Mouse (Mus musculus) limb, embryonic 11.5 days (tissue): ENCODE data around the gene Fam193a. TPM values are rescaled to one million over a fixed set of nuclear protein-coding genes. Genes with fewer than 3 reads are reported as not detected.

Experiments used
- ATAC-seq: fragments of 200-750 bp; cut with Nextera tagmentation; 2 replicates; pipeline ENCODE4 v1.8.0; 2017; ENCODE audit warnings: low read depth; ENCODE audit not compliant: insufficient number of reproducible peaks, low FRiP score, low TSS enrichment
- DNase-seq: peaks from one replicate; pipeline ENCODE4 v3.0.0-alpha.2; 2015; ENCODE audit warnings: low spot score
- H3K27ac ChIP-seq: fragments of 300-500 bp; sonication (generic); replicated peaks from 2 replicates; pipeline ENCODE4 v1.5.1; 2014; ENCODE audit warnings: low read depth, mild to moderate bottlenecking, low read length
- H3K27me3 ChIP-seq: fragments of 300-500 bp; sonication (generic); 2 replicates; pipeline ENCODE4 v1.6.1; 2014; ENCODE audit warnings: mild to moderate bottlenecking, low read length, mixed read lengths; ENCODE audit not compliant: control insufficient read depth, insufficient read depth
- H3K36me3 ChIP-seq: fragments of 300-500 bp; sonication (generic); 2 replicates; pipeline ENCODE4 v1.6.1; 2014; ENCODE audit warnings: mild to moderate bottlenecking, low read length, moderate library complexity, mixed read lengths; ENCODE audit not compliant: control insufficient read depth, insufficient read depth
- H3K4me1 ChIP-seq: fragments of 300-500 bp; sonication (generic); 2 replicates; pipeline ENCODE4 v1.6.1; 2014; ENCODE audit warnings: low read length, mixed read lengths; ENCODE audit not compliant: control insufficient read depth, insufficient read depth
- H3K4me2 ChIP-seq: fragments of 300-500 bp; sonication (generic); 2 replicates; pipeline ENCODE4 v1.6.1; 2014; ENCODE audit warnings: low read depth, mild to moderate bottlenecking, moderate library complexity; ENCODE audit not compliant: severe bottlenecking
- H3K4me3 ChIP-seq: fragments of 300-500 bp; sonication (generic); 2 replicates; pipeline ENCODE4 v1.5.1; 2014; ENCODE audit warnings: low read depth, low read length
- H3K9ac ChIP-seq: fragments of 300-500 bp; sonication (generic); 2 replicates; pipeline ENCODE4 v1.6.1; 2014; ENCODE audit warnings: mild to moderate bottlenecking, low read length
- H3K9me3 ChIP-seq: fragments of 300-500 bp; sonication (generic); 2 replicates; pipeline ENCODE4 v1.6.1; 2016; ENCODE audit warnings: low read length; ENCODE audit not compliant: control insufficient read depth
- WGBS: fragments of 180-500 bp; shearing (Covaris S2); extraction: QIAGEN DNeasy Blood & Tissue Kit; methylation state at CpG from one replicate; pipeline ENCODE4 v1.1.7; 2014; 5-methylcytosine and 5-hydroxymethylcytosine counted together
- polyA plus RNA-seq: library from polyadenylated mRNA; unstranded; fragments of >200 nt; fragmentation: Nextera tagmentation; extraction: Ambion mirVana; gene quantifications from 2 replicates; pipeline ENCODE4 v1.2.1, GENCODE M21; 2014

Gene Fam193a
- polyA plus RNA-seq, 1 experiment from 2014 or later, result 15.3 TPM

- Histone ChIP-seq H3K27me3 (no peaks in the 10 kb centered on the region), H3K9ac (no peak overlapping the region), H3K4me3 (no peak overlapping the region), H3K9me3 (no peaks in the 10 kb centered on the region), H3K4me2 (no peak overlapping the region), H3K4me1 (no peaks in the 10 kb centered on the region), H3K27ac (no peak overlapping the region), H3K36me3 (no peaks in the 10 kb centered on the region)
- DNase-seq (no peak), ATAC-seq (no peak)
- 56% methylated on average over 4 of the region's 4 CpGs for WGBS
These were observed 161.0 kb downstream of the Fam193a start for GRCm38 (mm10) chr5:34530687-34531086.

DNA sequence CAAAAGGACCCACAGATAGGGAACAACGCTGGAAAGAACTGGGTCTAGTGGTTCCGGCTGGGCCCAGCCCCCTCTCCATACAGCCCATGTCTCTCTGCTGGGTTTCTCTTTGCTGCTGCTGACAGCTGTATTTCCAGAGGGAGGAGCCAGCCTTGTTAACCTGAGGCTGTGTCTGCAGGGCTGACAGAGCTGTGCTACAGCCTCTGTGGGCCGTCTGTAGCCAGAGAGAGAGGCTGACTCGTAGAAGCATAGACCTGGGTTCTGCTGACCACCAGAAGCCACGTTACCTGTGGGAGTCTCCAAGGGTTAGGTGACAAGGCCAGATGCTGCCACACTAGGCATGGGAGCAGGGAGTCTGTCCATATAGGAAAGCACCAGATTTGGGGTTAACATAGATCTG lies 163.3 kb downstream of the Fam193a start:
- Histone ChIP-seq H3K4me3 (no peak overlapping the region), H3K27me3 (no peaks in the 10 kb centered on the region), H3K9ac (no peak overlapping the region), H3K27ac (no peak overlapping the region), H3K36me3 (no peaks in the 10 kb centered on the region), H3K9me3 (no peaks in the 10 kb centered on the region), H3K4me1 (no peaks in the 10 kb centered on the region), H3K4me2 (no peak overlapping the region)
- DNase-seq (no peak), ATAC-seq (no peak)
- 65% methylated on average over 5 of the region's 5 CpGs for WGBS

GRCm38 (mm10) chr5:34533820-34534219 lies 164.1 kb downstream of the Fam193a start:
- DNase-seq, result no peak
- no peaks in the 10 kb centered on the region for H3K4me1 ChIP-seq

GRCm38 (mm10) chr5:34534776-34535581 lies 165.2 kb downstream of the Fam193a start:
- Histone ChIP-seq H3K9ac (no peak overlapping the region), H3K27ac (no peak overlapping the region), H3K4me3 (no peak overlapping the region), H3K36me3 (no peaks in the 10 kb centered on the region), H3K9me3 (no peaks in the 10 kb centered on the region), H3K27me3 (no peaks in the 10 kb centered on the region), H3K4me1 (no peaks in the 10 kb centered on the region), H3K4me2 (no peak overlapping the region)
- DNase-seq (no peak), ATAC-seq (no peak)
- 81% methylated on average over 5 of the region's 5 CpGs for WGBS

More at GRCm38 (mm10) chr5:34533820-34534219, 164.1 kb downstream of the Fam193a start:
- no peaks in the 10 kb centered on the region for H3K36me3 ChIP-seq
- H3K4me2 ChIP-seq, result no peak overlapping the region
- no peaks in the 10 kb centered on the region for H3K9me3 ChIP-seq
- no peak overlapping the region for H3K4me3 ChIP-seq
- no peak overlapping the region for H3K27ac ChIP-seq
- WGBS, result 58% methylated on average over 3 of the region's 3 CpGs
- H3K27me3 ChIP-seq, result no peaks in the 10 kb centered on the region
- no peak for ATAC-seq
- H3K9ac ChIP-seq, result no peak overlapping the region

DNA sequence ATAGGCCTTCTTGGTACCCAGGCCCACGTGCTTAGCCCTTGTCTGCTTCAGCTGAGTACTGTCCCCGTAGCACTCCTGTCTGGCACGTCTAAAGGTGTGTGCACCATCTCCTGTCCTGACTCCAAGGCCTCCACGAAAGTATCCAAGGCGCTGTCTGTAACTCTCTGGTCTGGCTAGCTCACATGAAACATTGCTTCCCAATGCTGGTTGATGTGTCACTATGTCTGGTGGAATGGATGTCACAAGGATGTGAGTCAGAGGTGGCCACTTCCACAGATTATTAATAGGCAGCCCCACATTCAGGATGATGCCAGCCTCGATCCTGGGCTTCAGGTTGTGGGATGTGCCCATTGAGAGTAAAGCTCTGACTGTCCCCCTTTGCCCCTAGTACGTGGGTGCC lies 166.1 kb downstream of the Fam193a start:
- Histone ChIP-seq H3K4me3 (no peak overlapping the region), H3K9ac (no peak overlapping the region), H3K9me3 (no peaks in the 10 kb centered on the region), H3K27me3 (no peaks in the 10 kb centered on the region), H3K27ac (no peak overlapping the region), H3K4me1 (no peaks in the 10 kb centered on the region), H3K4me2 (no peak overlapping the region), H3K36me3 (no peaks in the 10 kb centered on the region)
- 81% methylated on average over 7 of the region's 7 CpGs for WGBS
- ATAC-seq (no peak), DNase-seq (no peak)

Other genes with a start within 250 kb of the Fam193a start
- gene Poln, start 200.5 kb upstream of the Fam193a start, polyA plus RNA-seq, result 0.62 and 0.81 TPM in 2 replicates
- gene Haus3, start 200.4 kb upstream of the Fam193a start, polyA plus RNA-seq, result 55.9 and 57.0 TPM in 2 replicates
- gene Mxd4, start 182.2 kb upstream of the Fam193a start, polyA plus RNA-seq, result 27.8 and 28.3 TPM in 2 replicates
- 0.37 and 0.61 TPM in 2 replicates for gene Zfyve28, start 81.5 kb upstream of the Fam193a start, polyA plus RNA-seq
- gene Cfap99, start 81.3 kb upstream of the Fam193a start, polyA plus RNA-seq, result not detected in 2 replicates
- gene Rnf4, start 33.6 kb upstream of the Fam193a start, polyA plus RNA-seq, result 187 and 206 TPM in 2 replicates
- 4.1 and 4.4 TPM in 2 replicates for gene Tnip2, start 144.1 kb downstream of the Fam193a start, polyA plus RNA-seq
- gene Sh3bp2, start 155.9 kb downstream of the Fam193a start, polyA plus RNA-seq, result 7.5 and 10.8 TPM in 2 replicates
- gene Add1, start 203.7 kb downstream of the Fam193a start, polyA plus RNA-seq, result 149 and 155 TPM in 2 replicates